Mouse (Mus musculus): ENCODE results near the gene Mpz.

The Mpz gene

GRCm38 (mm10) chr1:171149974-171150760 is at the start of gene Mpz, which contains the start of gene Sdhc:
Gene Mpz (plus strand): TSS chr1:171150711.
Gene Sdhc (minus strand): TSS chr1:171150603.
- DNase-seq (ENCODE audit: low spot score): peak; percentile 97

DNA sequence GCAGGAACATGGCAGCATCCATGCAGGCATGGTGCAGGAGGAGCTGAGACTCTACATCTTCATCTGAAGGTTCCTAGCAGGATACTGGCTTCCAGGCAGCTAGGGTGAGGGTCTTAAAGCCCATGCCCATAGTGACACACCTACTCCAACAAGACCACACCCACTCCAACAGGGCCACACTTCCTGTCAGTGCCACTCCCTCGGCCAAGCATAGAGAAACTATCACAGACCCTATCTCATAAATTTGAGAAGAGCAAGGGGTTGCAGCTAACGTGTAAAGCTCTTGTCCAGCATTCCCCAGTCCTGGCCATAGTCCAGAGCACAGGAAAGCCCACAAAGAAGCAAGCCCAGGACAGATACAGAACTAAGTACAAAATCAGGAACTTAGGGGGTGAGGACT is 49.5 kb upstream of the Mpz start:
- DNase-seq (ENCODE audit: low spot score): no peak

DNA sequence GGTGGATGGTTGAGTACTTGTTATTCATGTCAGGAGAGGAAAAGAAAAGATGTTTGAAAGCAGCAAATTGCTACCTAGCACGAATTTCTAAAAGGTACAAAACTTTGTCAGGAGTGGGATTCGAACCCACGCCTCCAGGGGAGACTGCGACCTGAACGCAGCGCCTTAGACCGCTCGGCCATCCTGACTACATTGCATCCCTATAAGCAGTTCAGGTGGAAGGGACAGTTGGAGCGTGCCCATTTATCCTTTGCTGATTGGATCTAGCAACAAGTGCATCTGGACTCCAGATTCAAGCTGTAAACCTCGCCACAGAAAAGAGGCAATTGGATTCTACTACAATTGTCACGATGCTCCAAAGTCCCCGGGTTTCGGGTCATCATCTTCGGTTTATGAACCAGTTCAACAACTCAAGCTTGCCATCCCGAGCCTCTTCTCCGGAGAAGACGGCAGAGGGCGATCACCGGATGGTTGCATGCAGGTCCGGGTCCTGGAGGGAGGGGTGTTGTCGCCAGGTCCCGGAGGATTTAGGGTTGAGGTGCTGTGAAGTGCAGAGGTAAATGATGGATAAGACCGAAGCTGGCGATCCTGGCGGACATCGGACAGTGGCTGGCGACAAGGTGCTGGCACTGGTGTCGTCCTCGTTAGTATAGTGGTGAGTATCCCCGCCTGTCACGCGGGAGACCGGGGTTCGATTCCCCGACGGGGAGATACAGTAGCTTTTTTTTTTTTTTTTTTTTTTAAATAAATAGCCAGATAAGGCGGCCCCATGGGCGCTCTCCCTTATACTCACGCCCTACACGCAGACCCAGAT is 48.6 kb upstream of the Mpz start:
- peak; percentile 91 for DNase-seq (ENCODE audit: low spot score)

- DNase-seq (ENCODE audit: low spot score): peak; percentile 94
These were observed 47.8 kb upstream of the Mpz start for GRCm38 (mm10) chr1:171102547-171103177.

- peak; percentile 73 for DNase-seq (ENCODE audit: low spot score)
These were observed 47.2 kb upstream of the Mpz start for GRCm38 (mm10) chr1:171103179-171103840.

GRCm38 (mm10) chr1:171105226-171105625 is 45.3 kb upstream of the Mpz start:
- DNase-seq (ENCODE audit: low spot score): no peak

GRCm38 (mm10) chr1:171109620-171110019 is 40.9 kb upstream of the Mpz start:
- no peak for DNase-seq (ENCODE audit: low spot score)

DNA sequence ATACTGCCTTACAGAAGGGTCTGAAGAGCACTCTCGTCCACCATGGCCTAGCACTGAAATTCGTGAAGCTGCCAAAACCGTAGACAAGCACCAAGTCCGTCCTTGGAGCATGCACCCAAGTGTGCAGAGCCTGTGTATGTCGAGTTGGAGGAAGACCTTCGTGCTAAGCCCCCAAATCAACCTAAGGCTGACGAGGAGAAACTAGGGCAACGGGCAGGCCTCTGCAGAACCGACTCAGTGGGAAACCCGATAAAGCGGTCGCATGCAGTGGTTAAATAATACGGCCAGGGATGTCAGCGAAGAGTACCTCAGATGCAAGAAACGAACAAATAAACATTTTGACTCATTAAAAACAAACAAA is 39.9 kb upstream of the Mpz start:
- no peak for DNase-seq (ENCODE audit: low spot score)

- peak; percentile 97 for DNase-seq (ENCODE audit: low spot score)
These were observed 39.3 kb upstream of the Mpz start for GRCm38 (mm10) chr1:171111020-171111780.

DNA sequence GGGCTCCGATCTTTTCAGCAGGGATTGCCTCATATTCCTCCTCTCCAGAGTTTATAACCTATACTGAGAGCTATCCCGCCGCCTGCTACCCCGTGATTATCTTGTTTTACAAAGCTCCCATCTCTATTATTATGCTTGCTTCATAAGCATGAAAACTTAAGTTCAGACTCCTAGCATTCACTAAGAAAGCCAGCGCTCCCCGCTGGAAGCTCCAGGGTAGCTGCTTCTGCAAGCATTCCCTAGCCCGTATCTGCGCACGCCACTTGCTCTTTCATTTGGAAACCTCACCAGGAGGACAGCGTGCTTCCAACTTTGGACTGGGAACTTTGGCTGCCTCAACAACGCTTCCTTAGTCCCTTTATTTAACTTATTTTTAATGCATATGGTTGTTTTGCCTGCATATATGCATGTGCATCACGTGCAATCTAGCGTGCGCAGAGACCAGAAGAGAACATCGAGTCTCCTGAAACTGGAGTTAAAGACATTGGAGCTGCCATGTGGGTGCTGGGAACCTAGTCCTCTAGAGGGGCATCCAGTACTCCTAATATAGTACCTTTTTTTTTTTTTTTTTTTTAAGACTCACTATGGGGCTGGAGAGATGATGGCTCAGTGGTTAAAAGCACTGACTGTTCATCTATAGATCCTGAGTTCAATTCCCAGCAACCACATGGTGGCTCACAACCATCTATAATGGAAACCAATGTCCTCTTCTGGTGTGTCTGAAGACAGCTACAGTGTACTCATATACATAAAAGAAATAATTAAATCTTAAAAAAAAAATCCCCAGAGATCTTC is 38.5 kb upstream of the Mpz start:
- DNase-seq (ENCODE audit: low spot score): peak; percentile 81

DNA sequence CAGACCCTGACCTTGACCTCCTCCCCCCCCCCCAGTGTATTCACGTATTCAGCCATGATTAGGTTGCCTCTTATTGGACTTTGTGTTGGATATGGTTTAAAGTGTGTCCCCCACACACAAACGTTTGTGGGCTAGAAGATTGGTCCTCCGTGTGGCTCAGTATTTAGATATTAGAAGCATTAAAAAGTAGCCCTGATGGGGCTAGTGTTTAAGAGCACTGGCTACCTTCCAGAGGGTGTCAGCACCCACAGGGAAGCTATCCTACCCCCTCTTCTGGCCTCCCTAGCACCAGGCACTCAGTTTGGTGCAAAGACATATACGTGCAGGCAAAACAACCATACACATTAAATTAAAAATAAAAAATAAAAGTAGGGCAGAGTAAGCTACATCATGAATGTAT is 37.5 kb upstream of the Mpz start:
- no peak for DNase-seq (ENCODE audit: low spot score)

DNA sequence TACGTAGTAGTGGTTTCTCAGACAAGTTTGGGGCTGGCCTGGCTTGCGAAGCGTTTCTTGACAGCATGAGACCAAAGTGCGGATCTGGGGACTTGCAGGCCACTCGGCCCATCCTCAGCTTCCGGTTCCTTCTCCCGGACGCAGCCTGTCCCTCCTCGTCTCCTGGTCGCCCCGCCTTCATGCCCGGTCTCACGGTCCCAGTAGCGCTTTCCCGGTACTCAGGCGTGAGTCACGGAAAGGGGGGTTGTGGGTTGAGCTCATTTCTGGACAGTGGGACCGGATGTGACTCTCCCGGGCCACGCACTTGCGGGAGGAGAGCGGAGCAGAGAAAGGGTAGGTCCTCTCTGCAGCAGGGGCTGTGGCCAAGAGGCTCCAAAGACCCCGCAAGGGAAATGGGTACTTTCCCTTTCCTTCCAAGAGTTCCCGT is 36.6 kb upstream of the Mpz start, which contains the start of gene Cfap126:
Gene Cfap126, plus strand, starts transcription at position 46 of the 427 bp plus-strand sequence.
- peak; percentile 83 for DNase-seq (ENCODE audit: low spot score)

DNA sequence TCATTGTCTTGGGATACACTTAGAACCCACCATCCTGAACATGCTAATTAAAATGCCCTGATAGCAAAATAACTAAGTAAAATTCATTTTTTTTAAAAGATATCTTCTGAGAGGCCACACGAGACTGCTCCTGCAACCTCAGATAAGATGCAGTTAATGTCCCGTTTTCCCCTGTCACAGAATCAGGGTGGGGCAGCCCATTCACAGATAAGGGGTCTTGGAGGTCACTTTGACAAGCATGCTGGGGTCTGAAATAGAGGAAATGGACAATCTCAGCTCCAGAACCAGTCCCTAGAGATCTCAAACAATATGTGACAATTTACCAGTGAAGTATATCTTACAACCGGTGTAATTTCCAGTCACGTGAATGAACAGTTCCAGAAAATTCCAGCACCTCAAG is 34.2 kb upstream of the Mpz start:
- no peak for DNase-seq (ENCODE audit: low spot score)

- peak; percentile 93 for DNase-seq (ENCODE audit: low spot score)
These were observed 32.2 kb upstream of the Mpz start for GRCm38 (mm10) chr1:171118269-171118684.

DNA sequence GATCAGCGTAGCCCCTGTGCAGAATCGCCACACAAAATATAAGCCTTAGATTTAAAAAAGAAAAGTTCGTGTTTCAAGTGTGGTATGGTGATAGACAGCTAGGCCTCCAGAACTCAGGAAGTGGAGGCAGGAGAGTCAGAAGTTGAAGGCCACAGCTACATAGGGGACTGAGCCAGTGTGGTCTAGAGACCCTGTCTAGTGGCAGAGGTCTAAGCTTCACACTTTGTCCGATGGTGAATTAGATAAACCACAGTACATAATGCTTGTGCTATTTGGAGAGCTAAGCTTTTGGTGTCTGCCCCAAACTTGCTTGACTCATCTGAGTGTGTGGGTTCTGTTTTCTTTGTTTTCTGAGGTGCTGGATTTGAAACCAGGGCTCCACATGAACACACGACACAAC is 31.5 kb upstream of the Mpz start:
- DNase-seq (ENCODE audit: low spot score): no peak

GRCm38 (mm10) chr1:171119405-171119804 is 31.1 kb upstream of the Mpz start:
- no peak for DNase-seq (ENCODE audit: low spot score)

DNA sequence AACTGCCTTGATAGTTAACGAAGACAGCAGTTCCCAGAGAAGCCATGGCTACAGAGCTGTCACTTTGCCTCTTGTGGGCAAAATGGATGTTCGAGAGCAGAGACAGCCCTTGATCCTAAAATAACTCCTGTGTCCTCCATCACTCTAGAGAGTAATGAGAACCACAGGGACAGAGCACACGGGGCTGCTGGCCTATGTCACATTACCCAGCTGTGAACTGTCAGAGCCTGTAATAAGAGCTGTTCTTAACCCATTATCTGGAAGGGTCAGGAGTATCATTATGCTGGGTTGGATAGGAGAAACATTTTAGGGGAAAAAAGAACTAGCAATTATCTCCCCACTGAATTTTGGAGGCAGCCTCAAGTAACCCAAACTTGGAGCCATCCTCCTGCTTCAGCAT is 29.6 kb upstream of the Mpz start:
- DNase-seq (ENCODE audit: low spot score): no peak

GRCm38 (mm10) chr1:171121839-171122238 is 28.7 kb upstream of the Mpz start:
- no peak for DNase-seq (ENCODE audit: low spot score)

GRCm38 (mm10) chr1:171122932-171123331 is 27.6 kb upstream of the Mpz start:
- DNase-seq (ENCODE audit: low spot score): peak; percentile 40

DNA sequence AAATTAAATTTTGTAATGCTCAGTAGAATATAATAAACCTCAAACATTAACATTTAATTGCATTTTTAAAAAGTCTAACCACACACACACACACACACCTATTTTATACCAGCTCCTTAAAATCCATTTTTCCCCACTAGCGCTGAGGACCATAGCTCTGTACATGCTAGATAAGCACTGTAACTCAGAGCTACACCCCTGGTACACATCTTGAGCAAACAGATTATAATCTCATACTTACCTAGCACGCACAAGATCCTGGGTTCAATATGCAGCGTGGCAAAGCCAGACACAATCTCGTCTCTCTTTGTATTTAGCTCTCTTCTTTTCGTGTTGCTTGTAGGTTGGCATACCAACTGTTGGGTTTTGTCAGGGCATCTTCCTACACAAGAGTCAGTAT is 26.1 kb upstream of the Mpz start:
- no peak for DNase-seq (ENCODE audit: low spot score)

- no peak for DNase-seq (ENCODE audit: low spot score)
These were observed 21.3 kb upstream of the Mpz start for GRCm38 (mm10) chr1:171129251-171129650.

All from embryo, embryonic 10.5 days (tissue).